Mouse (Mus musculus) Patski (cell line): ENCODE measurements around the gene Slc2a5. TPM values are rescaled to one million over a fixed set of nuclear protein-coding genes. Genes with fewer than 3 reads are reported as not detected.

ENCODE experiments used
- ATAC-seq: fragments of 100-300 bp; one replicate; pipeline ENCODE4 v1.8.0; 2021
- CTCF ChIA-PET: fragments of 350-600 bp; sonication (Branson Sonifier 250); formaldehyde crosslinking; loops from one replicate; lab custom pipeline; 2022; ENCODE audit warnings: inconsistent platforms; lab: Charles Lee
- POLR2A ChIA-PET: fragments of 350-600 bp; sonication (Branson Sonifier 250); formaldehyde crosslinking; loops from one replicate; lab custom pipeline; 2022; ENCODE audit warnings: antibody characterized with exemption, inconsistent platforms; lab: Charles Lee
- DNase-seq: peaks from one replicate; pipeline ENCODE4 v3.0.0-alpha.2; 2011; ENCODE audit warnings: low read depth, low spot score
- H3K27me3 ChIP-seq: fragments of 371-371 bp; one replicate; pipeline ENCODE4 v1.5.1; 2021
- CTCF ChIP-seq: fragments of 100-300 bp; IDR thresholded peaks from one replicate; pipeline ENCODE4 v1.5.1; 2021
- in situ Hi-C: fragments of 300-500 bp; cut with MboI; formaldehyde crosslinking; loops from 3 replicates; pipeline ENCODE4 v1.11.1; 2018; ENCODE audit warnings: low pct_unique_long_range_greater_than_20kb, mixed read lengths
- polyA plus RNA-seq: library from polyadenylated mRNA; unstranded; gene quantifications from one replicate; pipeline ENCODE4 v1.2.3, GENCODE M21; 2021

The Slc2a5 gene
- polyA plus RNA-seq = not detected

DNA sequence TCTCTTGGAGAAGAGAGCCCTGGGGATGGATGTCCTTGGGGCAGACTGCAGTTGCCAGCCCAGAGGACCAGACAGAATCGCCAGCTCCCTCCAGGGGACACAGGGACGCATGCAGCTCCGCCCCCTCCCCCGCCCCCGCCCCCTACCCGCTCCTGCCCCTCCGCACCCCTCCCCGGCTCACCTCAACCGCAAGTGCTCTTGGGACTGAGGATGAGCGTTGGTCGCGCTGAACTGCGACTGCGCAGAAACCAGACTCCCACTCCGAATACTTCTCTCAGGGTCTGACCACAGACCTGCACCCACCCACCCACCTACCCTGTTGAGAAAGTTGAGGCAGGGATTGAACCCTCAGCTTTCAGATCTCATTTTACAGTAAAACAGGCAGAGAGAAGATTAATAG, at the start of gene Slc2a5:
TSS of gene Slc2a5 (plus strand) at position 229 of the 400 bp plus-strand sequence.
- ChIA-PET POLR2A (no interaction called here), CTCF (no interaction called here)
- in situ Hi-C loops = no loop called here
- TF ChIP-seq CTCF = no peak
- no peak for DNase-seq
- no peak for ATAC-seq
- H3K27me3 ChIP-seq = no peaks in the 10 kb centered on the region

DNA sequence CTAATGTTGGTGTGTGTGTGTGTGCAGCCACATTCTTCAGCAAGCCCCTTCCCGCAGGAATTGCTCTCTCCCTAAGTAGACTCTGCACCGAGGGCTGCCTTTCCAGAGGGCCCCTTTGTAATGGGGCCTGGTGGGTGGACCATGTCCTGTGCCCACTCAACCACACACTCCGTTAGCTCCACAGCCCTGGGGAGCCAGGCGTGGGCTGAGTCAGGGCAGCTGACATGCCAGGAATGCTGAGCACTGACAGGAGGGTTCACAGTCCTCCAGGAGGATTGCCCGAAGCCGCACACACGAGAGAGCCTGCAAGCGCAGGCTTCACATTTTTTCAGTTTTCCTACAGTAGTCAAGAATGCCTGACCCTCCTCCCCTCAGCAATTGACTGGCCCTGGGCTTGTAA, 48.9 kb upstream of the Slc2a5 start:
- POLR2A ChIA-PET = interaction anchor here (0.7 to 1.4 kb wide), 4 partner anchors 9 to 16 kb away, joined by 3 to 4 read pairs (median 4); no protein-coding TSS in a partner anchor
- in situ Hi-C loops = loop anchor here (5.0 kb wide), 1 partner anchor 33 kb away; no protein-coding TSS in a partner anchor
- peak; percentile 83 for ATAC-seq
- CTCF ChIA-PET = interaction anchor here (1.6 to 2.4 kb wide), 2 partner anchors 10 to 32 kb away, joined by 4 to 12 read pairs; no protein-coding TSS in a partner anchor
- TF ChIP-seq CTCF = no peak
- DNase-seq = peak; percentile 79
- no peaks in the 10 kb centered on the region for H3K27me3 ChIP-seq

DNA sequence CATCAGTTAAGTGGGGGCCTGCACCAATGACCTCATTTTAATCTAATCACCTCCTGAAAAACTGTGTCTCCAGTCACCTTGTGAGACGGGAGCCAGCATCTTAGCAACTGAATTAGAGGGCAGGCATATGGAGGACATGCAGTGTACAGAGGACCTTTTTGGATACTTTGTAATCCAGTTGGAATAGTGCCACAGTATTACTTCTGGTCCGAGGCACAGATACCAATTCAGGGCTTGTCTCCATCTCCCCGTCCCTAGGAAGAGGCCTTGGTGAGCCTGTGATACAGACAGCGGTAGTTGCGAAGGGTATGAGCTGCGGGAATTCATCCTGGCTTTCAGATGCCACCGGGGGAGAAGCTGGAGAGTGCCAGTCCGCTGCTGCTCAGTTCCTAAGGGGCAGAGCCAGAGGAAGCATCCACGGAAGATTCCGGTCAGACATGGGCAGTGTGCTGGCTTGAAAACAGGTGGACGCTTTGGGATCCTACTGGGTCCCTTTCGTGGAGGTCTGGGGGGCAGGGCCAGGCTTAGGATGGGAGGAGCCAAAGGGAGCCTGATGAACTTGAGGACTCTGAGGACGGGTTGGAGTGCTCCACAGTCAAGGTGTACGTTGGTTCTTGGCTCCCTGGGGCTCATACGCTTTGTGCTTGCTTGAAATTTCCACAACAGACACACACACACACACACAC, 46.5 kb upstream of the Slc2a5 start:
- in situ Hi-C loops = loop anchor here (5.0 kb wide), 1 partner anchor 35 kb away; no protein-coding TSS in a partner anchor
- ATAC-seq = no peak
- no peak for TF ChIP-seq CTCF
- no peaks in the 10 kb centered on the region for H3K27me3 ChIP-seq
- no peak for DNase-seq
- ChIA-PET CTCF (interaction anchor here (1.1 to 2.4 kb wide), 6 partner anchors 10 to 38 kb away, joined by 4 to 12 read pairs (median 4); no protein-coding TSS in a partner anchor), POLR2A (no interaction called here)

DNA sequence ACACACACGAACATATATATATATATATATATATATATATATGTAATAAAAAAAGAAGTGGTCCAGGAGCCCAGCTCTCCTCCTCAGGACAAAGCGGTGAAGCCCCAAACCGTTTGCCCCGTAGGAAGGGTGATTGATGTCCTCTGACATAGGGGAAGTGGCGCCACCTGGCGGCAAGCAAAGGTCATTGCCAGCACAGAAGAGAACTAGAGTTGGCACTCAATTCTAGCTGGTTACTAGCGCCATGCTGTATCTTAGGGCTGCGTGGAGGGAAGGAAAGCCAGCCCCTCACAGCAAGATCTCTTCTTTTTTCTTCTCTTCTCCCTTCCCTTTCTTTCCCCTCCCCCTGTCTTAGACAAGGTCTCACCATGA, 46.0 kb upstream of the Slc2a5 start:
- ChIA-PET POLR2A (no interaction called here), CTCF (interaction anchor here (0.8 to 1.9 kb wide), 8 partner anchors 11 to 41 kb away, joined by 3 to 6 read pairs (median 4); no protein-coding TSS in a partner anchor)
- TF ChIP-seq CTCF = peak; percentile 80
- no peaks in the 10 kb centered on the region for H3K27me3 ChIP-seq
- in situ Hi-C loops = loop anchor here (5.0 kb wide), 1 partner anchor 36 kb away; no protein-coding TSS in a partner anchor
- DNase-seq (no peak), ATAC-seq (no peak)

DNA sequence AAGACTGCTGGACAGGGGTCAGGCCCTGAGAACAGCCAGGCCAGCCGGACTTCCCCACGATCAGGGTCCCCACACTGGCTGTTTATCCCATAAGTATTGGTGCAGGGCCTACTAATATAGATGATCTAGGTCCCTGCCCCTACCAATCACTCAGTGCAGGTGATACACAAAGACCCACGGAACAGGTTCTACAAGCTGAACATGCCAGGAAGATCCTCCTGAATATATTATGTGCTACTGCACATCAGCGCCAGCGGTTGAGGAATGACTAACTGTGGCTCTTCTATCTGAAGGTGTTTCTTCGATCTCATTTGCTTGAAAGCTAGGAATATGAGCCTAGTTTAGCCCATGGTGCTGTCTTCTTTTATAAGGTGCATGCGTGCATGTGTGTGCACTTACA, 43.7 kb upstream of the Slc2a5 start:
- no peaks in the 10 kb centered on the region for H3K27me3 ChIP-seq
- ATAC-seq = no peak
- in situ Hi-C loops = no loop called here
- ChIA-PET CTCF (no interaction called here), POLR2A (no interaction called here)
- TF ChIP-seq CTCF = no peak
- no peak for DNase-seq

DNA sequence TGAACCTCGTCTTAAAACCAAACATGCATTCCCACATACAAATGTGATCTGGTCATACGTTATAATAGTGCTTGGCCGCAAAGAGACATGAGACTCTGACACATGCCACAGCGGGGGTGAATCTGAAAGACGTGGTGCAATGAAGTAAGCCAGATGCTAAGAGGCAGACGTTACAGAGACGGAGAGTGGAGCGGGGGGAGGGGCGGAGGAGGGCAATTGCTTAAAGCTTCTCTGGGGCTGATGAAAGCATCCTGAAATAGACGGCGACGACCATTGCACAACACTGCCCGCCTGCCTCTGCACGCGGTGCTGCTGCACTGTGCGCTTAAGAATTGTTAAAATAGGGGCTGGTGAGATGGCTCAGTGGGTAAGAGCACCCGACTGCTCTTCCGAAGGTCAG, 42.9 kb upstream of the Slc2a5 start:
- DNase-seq (no peak), ATAC-seq (no peak)
- in situ Hi-C loops = no loop called here
- H3K27me3 ChIP-seq = no peaks in the 10 kb centered on the region
- POLR2A ChIA-PET = no interaction called here
- CTCF ChIA-PET = no interaction called here
- TF ChIP-seq CTCF = no peak

DNA sequence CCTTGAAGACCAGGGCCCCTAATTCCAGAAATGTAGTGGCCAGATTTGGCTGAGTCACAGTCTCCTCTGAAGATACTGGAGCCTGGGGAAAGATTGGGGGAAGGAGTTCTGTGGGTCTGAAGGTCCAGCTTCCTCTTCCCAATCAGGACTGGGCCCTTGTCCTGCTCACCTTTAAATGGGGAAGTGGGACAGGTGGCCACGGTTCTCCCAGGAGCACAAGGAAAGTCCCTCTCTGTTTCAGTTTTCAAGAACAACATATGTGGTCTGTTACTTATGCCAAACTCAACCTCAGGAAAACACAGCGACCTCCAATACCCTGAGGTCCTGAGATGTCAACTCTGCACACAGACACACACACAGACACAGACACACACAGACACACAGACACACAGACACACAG, 40.4 kb upstream of the Slc2a5 start:
- TF ChIP-seq CTCF = no peak
- ATAC-seq = no peak
- ChIA-PET POLR2A (no interaction called here), CTCF (interaction anchor here (1.2 to 2.0 kb wide), 2 partner anchors 40 to 45 kb away, joined by 3 to 5 read pairs; no protein-coding TSS in a partner anchor)
- H3K27me3 ChIP-seq = no peaks in the 10 kb centered on the region
- in situ Hi-C loops = no loop called here
- DNase-seq = no peak

DNA sequence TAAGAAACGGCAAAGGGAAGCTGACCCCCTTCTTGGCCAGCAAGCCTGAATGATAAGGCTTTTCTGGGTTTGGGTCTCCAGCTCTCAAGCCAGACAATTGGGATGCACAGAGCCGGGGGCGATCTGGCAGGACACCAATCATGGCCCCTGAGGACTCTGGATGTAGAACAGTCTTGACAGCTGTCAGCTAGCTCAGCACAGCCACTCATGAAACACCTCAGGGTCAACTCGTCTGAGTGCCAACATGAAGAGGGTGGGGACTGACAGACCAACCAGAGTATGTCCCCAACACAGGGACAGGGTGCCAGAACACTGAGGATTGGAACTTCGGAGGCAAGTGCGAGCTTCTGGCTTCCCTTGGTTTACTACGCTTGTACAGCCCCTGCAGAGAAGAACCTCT, 39.8 kb upstream of the Slc2a5 start:
- ChIA-PET CTCF (interaction anchor here (0.7 kb wide), 1 partner anchor 20 kb away, joined by 3 read pairs; no protein-coding TSS in a partner anchor), POLR2A (no interaction called here)
- in situ Hi-C loops = no loop called here
- no peak for ATAC-seq
- TF ChIP-seq CTCF = no peak
- H3K27me3 ChIP-seq = no peaks in the 10 kb centered on the region
- no peak for DNase-seq

DNA sequence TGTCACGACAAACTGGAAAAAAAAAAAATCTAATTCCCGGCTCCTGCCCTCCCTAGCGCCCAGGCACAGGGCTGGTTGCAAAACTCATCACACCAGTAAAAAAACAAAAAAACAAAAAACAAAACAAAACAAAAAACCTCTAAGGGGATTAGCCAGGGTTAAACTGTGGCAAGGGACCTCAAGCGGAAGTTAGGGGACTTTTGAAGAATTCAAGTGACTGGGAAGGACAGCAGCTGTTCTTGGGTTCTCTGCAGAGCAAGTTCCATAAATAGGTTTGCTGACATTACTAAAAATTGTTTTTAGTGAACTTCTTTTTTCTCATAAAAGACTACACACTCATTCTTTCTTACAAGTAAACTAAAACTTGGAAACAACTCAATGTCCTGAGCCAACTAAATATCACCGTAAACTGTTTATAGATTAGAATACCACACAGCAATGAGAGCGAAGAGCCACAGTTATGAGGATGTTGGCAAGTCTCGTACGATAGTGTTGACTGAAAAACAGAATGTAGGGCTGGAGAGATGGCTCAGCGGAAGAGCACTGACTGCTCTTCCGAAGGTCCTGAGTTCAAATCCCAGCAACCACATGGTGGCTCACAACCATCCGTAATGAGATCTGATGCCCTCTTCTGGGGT, 38.6 kb upstream of the Slc2a5 start:
- DNase-seq (no peak), ATAC-seq (no peak)
- in situ Hi-C loops = no loop called here
- POLR2A ChIA-PET = no interaction called here
- no peaks in the 10 kb centered on the region for H3K27me3 ChIP-seq
- CTCF ChIA-PET = interaction anchor here (1.6 kb wide), 1 partner anchor 19 kb away, joined by 4 read pairs; no protein-coding TSS in a partner anchor
- no peak for TF ChIP-seq CTCF

DNA sequence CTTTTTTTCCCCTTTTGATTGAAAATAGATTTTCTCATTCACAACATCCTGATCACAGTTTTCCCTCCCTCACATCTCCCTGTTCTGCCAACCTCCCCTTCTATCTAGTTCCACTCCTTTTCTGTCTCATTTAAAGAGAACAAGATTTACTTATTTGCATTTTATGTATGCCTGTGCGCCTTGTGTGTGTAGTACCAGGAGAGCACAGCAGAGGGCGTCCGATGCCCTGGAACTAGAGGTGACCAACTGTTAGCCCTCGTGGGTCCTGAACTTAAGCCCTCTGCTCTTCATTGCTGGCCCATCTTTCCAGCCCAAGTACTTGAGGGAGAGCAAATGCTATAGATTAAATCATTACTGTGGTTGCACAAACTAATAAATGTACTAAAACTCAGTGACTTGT, 33.7 kb upstream of the Slc2a5 start:
- in situ Hi-C loops = no loop called here
- ChIA-PET CTCF (no interaction called here), POLR2A (interaction anchor here (0.7 kb wide), 1 partner anchor 12 kb away, joined by 5 read pairs; no protein-coding TSS in a partner anchor)
- H3K27me3 ChIP-seq = no peaks in the 10 kb centered on the region
- DNase-seq (no peak), ATAC-seq (no peak)
- TF ChIP-seq CTCF = peak; percentile 33

DNA sequence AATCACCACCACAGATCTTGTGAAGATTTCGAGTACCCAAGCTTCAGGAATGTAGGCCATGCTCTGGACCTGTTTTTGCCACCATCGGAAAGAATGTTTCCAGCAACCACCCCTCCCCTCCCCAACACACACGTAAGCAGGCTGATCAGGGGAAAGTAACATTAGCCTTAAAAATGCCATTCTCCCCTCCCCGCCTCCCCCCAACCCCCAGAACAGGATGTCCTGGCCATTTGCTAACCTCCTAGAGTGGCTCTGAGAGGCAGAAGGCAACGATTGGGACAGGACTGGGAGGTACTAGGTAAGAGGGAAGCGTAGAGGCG, 32.3 kb upstream of the Slc2a5 start:
- peak; percentile 2 for ATAC-seq
- no peak for DNase-seq
- POLR2A ChIA-PET = interaction anchor here (1.9 kb wide), 1 partner anchor 37 kb away, joined by 9 read pairs; no protein-coding TSS in a partner anchor
- no peaks in the 10 kb centered on the region for H3K27me3 ChIP-seq
- in situ Hi-C loops = no loop called here
- TF ChIP-seq CTCF = no peak
- CTCF ChIA-PET = interaction anchor here (0.9 kb wide), 1 partner anchor 13 kb away, joined by 5 read pairs; no protein-coding TSS in a partner anchor
